Mouse (Mus musculus): ENCODE results near the gene Sgcd. TPM values are rescaled to one million over a fixed set of nuclear protein-coding genes. Genes with fewer than 3 reads are reported as not detected.

The Sgcd gene
- polyA plus RNA-seq, 1 experiment from 2014 or later = 2.0 TPM

- DNase-seq (ENCODE audit: low spot score) (no peak), ATAC-seq (ENCODE audit: low FRiP score, low TSS enrichment) (no peak)
- no peaks in the 10 kb centered on the region for H3K9me3 ChIP-seq (ENCODE audit: control insufficient read depth, low read length)
- H3K4me1 ChIP-seq (replicated peaks; ENCODE audit: control insufficient read depth, insufficient read depth) = no peaks in the 10 kb centered on the region
- H3K9ac ChIP-seq (ENCODE audit: low read length) = no peak overlapping the region
- H3K4me2 ChIP-seq (replicated peaks; ENCODE audit: low read depth) = no peak overlapping the region
- H3K27ac ChIP-seq (replicated peaks) = no peak overlapping the region
- 56% methylated on average over 1 of the region's 1 CpGs for WGBS
- H3K36me3 ChIP-seq (ENCODE audit: control insufficient read depth, insufficient read depth, low read length) = no peaks in the 10 kb centered on the region
- no peak overlapping the region for H3K4me3 ChIP-seq (ENCODE audit: low read depth, low read length)
- H3K27me3 ChIP-seq (ENCODE audit: control insufficient read depth, insufficient read depth, low read length) = no peaks in the 10 kb centered on the region
- no peak for TF ChIP-seq CTCF (IDR thresholded peaks at IDR 0.05; ENCODE audit: low read depth)
- no peak for TF ChIP-seq EP300 (optimal IDR thresholded peaks at IDR 0.05)
Measured at GRCm38 (mm10) chr11:47982152-47982551, 6.6 kb downstream of the Sgcd start.

- ATAC-seq (ENCODE audit: low FRiP score, low TSS enrichment) (no peak), DNase-seq (ENCODE audit: low spot score) (no peak)
- Histone ChIP-seq H3K9ac (ENCODE audit: low read length) (no peak overlapping the region), H3K27me3 (ENCODE audit: control insufficient read depth, insufficient read depth, low read length) (no peaks in the 10 kb centered on the region), H3K4me2 (replicated peaks; ENCODE audit: low read depth) (no peak overlapping the region), H3K36me3 (ENCODE audit: control insufficient read depth, insufficient read depth, low read length) (no peaks in the 10 kb centered on the region), H3K4me1 (replicated peaks; ENCODE audit: control insufficient read depth, insufficient read depth) (no peaks in the 10 kb centered on the region), H3K4me3 (ENCODE audit: low read depth, low read length) (no peak overlapping the region), H3K27ac (replicated peaks) (no peak overlapping the region), H3K9me3 (ENCODE audit: control insufficient read depth, low read length) (no peaks in the 10 kb centered on the region)
- WGBS = 53% methylated on average over 2 of the region's 2 CpGs
- TF ChIP-seq CTCF (IDR thresholded peaks at IDR 0.05; ENCODE audit: low read depth) (no peak), EP300 (optimal IDR thresholded peaks at IDR 0.05) (no peak)
Measured at GRCm38 (mm10) chr11:47981108-47981507, 7.7 kb downstream of the Sgcd start.

GRCm38 (mm10) chr11:47953291-47953690 lies 35.5 kb downstream of the Sgcd start:
- ATAC-seq (ENCODE audit: low FRiP score, low TSS enrichment) = no peak
- Histone ChIP-seq H3K4me1 (replicated peaks; ENCODE audit: control insufficient read depth, insufficient read depth) (no peaks in the 10 kb centered on the region), H3K36me3 (ENCODE audit: control insufficient read depth, insufficient read depth, low read length) (no peaks in the 10 kb centered on the region), H3K27ac (replicated peaks) (no peak overlapping the region), H3K4me3 (ENCODE audit: low read depth, low read length) (no peak overlapping the region), H3K27me3 (ENCODE audit: control insufficient read depth, insufficient read depth, low read length) (no peaks in the 10 kb centered on the region), H3K9ac (ENCODE audit: low read length) (no peak overlapping the region), H3K4me2 (replicated peaks; ENCODE audit: low read depth) (no peak overlapping the region), H3K9me3 (ENCODE audit: control insufficient read depth, low read length) (no peaks in the 10 kb centered on the region)
- 74% methylated on average over 3 of the region's 3 CpGs for WGBS
- no peak for TF ChIP-seq EP300 (optimal IDR thresholded peaks at IDR 0.05)
- TF ChIP-seq CTCF (IDR thresholded peaks at IDR 0.05; ENCODE audit: low read depth) = no peak
- DNase-seq (ENCODE audit: low spot score) = no peak

- TF ChIP-seq CTCF (IDR thresholded peaks at IDR 0.05; ENCODE audit: low read depth) = no peak
- TF ChIP-seq EP300 (optimal IDR thresholded peaks at IDR 0.05) = no peak
- WGBS = 59% methylated on average over 4 of the region's 4 CpGs
- Histone ChIP-seq H3K9ac (ENCODE audit: low read length) (no peak overlapping the region), H3K27me3 (ENCODE audit: control insufficient read depth, insufficient read depth, low read length) (no peaks in the 10 kb centered on the region), H3K4me2 (replicated peaks; ENCODE audit: low read depth) (no peak overlapping the region), H3K9me3 (ENCODE audit: control insufficient read depth, low read length) (no peaks in the 10 kb centered on the region), H3K27ac (replicated peaks) (no peak overlapping the region), H3K4me1 (replicated peaks; ENCODE audit: control insufficient read depth, insufficient read depth) (no peaks in the 10 kb centered on the region), H3K4me3 (ENCODE audit: low read depth, low read length) (no peak overlapping the region), H3K36me3 (ENCODE audit: control insufficient read depth, insufficient read depth, low read length) (no peaks in the 10 kb centered on the region)
- DNase-seq (ENCODE audit: low spot score) (no peak), ATAC-seq (ENCODE audit: low FRiP score, low TSS enrichment) (no peak)
Measured at GRCm38 (mm10) chr11:47952366-47952765, 36.4 kb downstream of the Sgcd start.

- no peak for DNase-seq (ENCODE audit: low spot score)
Measured at GRCm38 (mm10) chr11:47939795-47940194, 49.0 kb downstream of the Sgcd start.

GRCm38 (mm10) chr11:47917616-47918015 lies 71.2 kb downstream of the Sgcd start:
- no peaks in the 10 kb centered on the region for H3K9me3 ChIP-seq (ENCODE audit: control insufficient read depth, low read length)
- ATAC-seq (ENCODE audit: low FRiP score, low TSS enrichment) (no peak), DNase-seq (ENCODE audit: low spot score) (no peak)
- H3K9ac ChIP-seq (ENCODE audit: low read length) = no peak overlapping the region
- no peaks in the 10 kb centered on the region for H3K27me3 ChIP-seq (ENCODE audit: control insufficient read depth, insufficient read depth, low read length)
- H3K27ac ChIP-seq (replicated peaks) = no peak overlapping the region
- no peak overlapping the region for H3K4me3 ChIP-seq (ENCODE audit: low read depth, low read length)
- WGBS = 74% methylated on average over 2 of the region's 2 CpGs
- H3K4me1 ChIP-seq (replicated peaks; ENCODE audit: control insufficient read depth, insufficient read depth) = no peaks in the 10 kb centered on the region
- TF ChIP-seq EP300 (optimal IDR thresholded peaks at IDR 0.05) (no peak), CTCF (IDR thresholded peaks at IDR 0.05; ENCODE audit: low read depth) (no peak)
- H3K36me3 ChIP-seq (ENCODE audit: control insufficient read depth, insufficient read depth, low read length) = no peaks in the 10 kb centered on the region
- H3K4me2 ChIP-seq (replicated peaks; ENCODE audit: low read depth) = no peak overlapping the region

More at GRCm38 (mm10) chr11:47939795-47940194, 49.0 kb downstream of the Sgcd start:
- Histone ChIP-seq H3K27me3 (ENCODE audit: control insufficient read depth, insufficient read depth, low read length) (no peaks in the 10 kb centered on the region), H3K4me3 (ENCODE audit: low read depth, low read length) (no peak overlapping the region), H3K4me2 (replicated peaks; ENCODE audit: low read depth) (no peak overlapping the region), H3K27ac (replicated peaks) (no peak overlapping the region), H3K4me1 (replicated peaks; ENCODE audit: control insufficient read depth, insufficient read depth) (no peaks in the 10 kb centered on the region), H3K9ac (ENCODE audit: low read length) (no peak overlapping the region), H3K36me3 (ENCODE audit: control insufficient read depth, insufficient read depth, low read length) (no peaks in the 10 kb centered on the region), H3K9me3 (ENCODE audit: control insufficient read depth, low read length) (no peaks in the 10 kb centered on the region)
- TF ChIP-seq EP300 (optimal IDR thresholded peaks at IDR 0.05) (no peak), CTCF (IDR thresholded peaks at IDR 0.05; ENCODE audit: low read depth) (no peak)
- ATAC-seq (ENCODE audit: low FRiP score, low TSS enrichment) = no peak
- 77% methylated on average over 2 of the region's 2 CpGs for WGBS
